ENCODE assay signal across 25 mouse cellular contexts in the genomic region with DNA sequence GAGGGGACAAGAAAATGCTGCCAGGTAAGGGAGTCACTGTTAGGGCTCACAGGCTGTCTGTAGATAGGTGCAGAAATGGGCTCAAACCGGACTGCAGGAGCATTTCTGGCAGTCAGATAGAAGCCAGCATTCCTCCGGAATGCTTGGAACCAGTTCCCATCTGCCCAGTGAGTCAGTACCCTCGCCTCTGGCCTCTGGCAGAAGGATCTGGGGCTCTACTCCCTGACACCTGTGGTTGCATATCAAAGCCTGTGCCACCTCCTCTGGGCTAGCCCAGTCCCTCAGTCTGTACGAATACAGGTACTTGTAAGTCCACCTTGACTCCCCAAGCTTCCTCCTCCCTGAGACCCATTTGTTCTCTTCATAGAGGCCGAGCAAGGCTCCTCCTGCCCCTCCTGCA. TPM values are rescaled to one million over a fixed set of nuclear protein-coding genes. Genes with fewer than 3 reads are reported as not detected.
DNase-seq lines count a peak whose midpoint lies in the region; ATAC-seq lines count a peak whose summit lies in the region.
"Had no signal": no experiment of that assay in that cellular context is flagged by ENCODE, and none has a peak within 500 bp of the region (broad histone marks: within the 10 kb centered on the region; RNA-seq: fewer than 3 reads in every experiment).

No protein-coding gene starts in this region.

- peaks cover 77% of the 10 kb centered on the region for H3K27me3 ChIP-seq in hindbrain, embryonic 10.5 days (ENCODE audit: insufficient read depth, poor library complexity, severe bottlenecking)
- peaks cover 55% of the 10 kb centered on the region for H3K27me3 ChIP-seq in hindbrain, embryonic 12.5 days
- no peaks in the 10 kb centered on the region for H3K27me3 ChIP-seq in limb, embryonic 10.5 days (ENCODE audit: low read depth, poor library complexity, severe bottlenecking)
- H3K27me3 ChIP-seq in midbrain, embryonic 16.5 days (ENCODE audit: control insufficient read depth, insufficient read depth, low read depth, low read length): peaks cover 3% of the 10 kb centered on the region
- H3K27me3 ChIP-seq: heart, embryonic 12.5 days had no signal

- H3K9ac ChIP-seq in hindbrain, embryonic 12.5 days: no peak overlapping the region
- H3K9ac ChIP-seq in midbrain, embryonic 16.5 days (ENCODE audit: low read depth, low read length): no peak overlapping the region
- H3K9ac ChIP-seq: forebrain, postnatal 0 days; heart, embryonic 12.5 days; heart, embryonic 15.5 days; hindbrain, embryonic 15.5 days had no signal

- no peak for ATAC-seq in hindbrain, embryonic 12.5 days (ENCODE audit: low FRiP score)
- ATAC-seq in midbrain, embryonic 16.5 days: no peak
- ATAC-seq: forebrain, embryonic 14.5 days; forebrain, postnatal 0 days; intestine, postnatal 0 days had no signal

- no peak overlapping the region for H3K4me3 ChIP-seq in hindbrain, embryonic 10.5 days
- H3K4me3 ChIP-seq in hindbrain, embryonic 12.5 days: no peak overlapping the region
- H3K4me3 ChIP-seq in limb, embryonic 10.5 days: no peak overlapping the region
- H3K4me3 ChIP-seq in midbrain, embryonic 16.5 days (ENCODE audit: low read depth, low read length): no peak overlapping the region
- H3K4me3 ChIP-seq: forebrain, embryonic 10.5 days; heart, embryonic 12.5 days; heart, embryonic 15.5 days; hindbrain, embryonic 15.5 days had no signal

- peaks cover 84% of the 10 kb centered on the region for H3K4me1 ChIP-seq in hindbrain, embryonic 10.5 days (replicated peaks)
- H3K4me1 ChIP-seq in hindbrain, embryonic 12.5 days: peaks cover 47% of the 10 kb centered on the region
- H3K4me1 ChIP-seq in limb, embryonic 10.5 days: peaks cover 89% of the 10 kb centered on the region
- H3K4me1 ChIP-seq in midbrain, embryonic 16.5 days (ENCODE audit: control insufficient read depth, insufficient read depth, low read length): peaks cover 7% of the 10 kb centered on the region

- 0 out of 2 replicates have a peak overlapping the region, but pooled peaks have one; percentile 9 for H3K27ac ChIP-seq in hindbrain, embryonic 10.5 days
- no peak overlapping the region for H3K27ac ChIP-seq in hindbrain, embryonic 12.5 days
- H3K27ac ChIP-seq in limb, embryonic 10.5 days: peak overlapping the region; percentile 78
- H3K27ac ChIP-seq in midbrain, embryonic 16.5 days (ENCODE audit: low read length): no peak overlapping the region
- H3K27ac ChIP-seq: heart, embryonic 15.5 days; hindbrain, embryonic 15.5 days had no signal

- WGBS in hindbrain, embryonic 10.5 days: 80% methylated on average over 5 of the region's 5 CpGs
- 78% methylated on average over 5 of the region's 5 CpGs for WGBS in hindbrain, embryonic 12.5 days
- 79% methylated on average over 5 of the region's 5 CpGs for WGBS in limb, embryonic 10.5 days
- WGBS in midbrain, embryonic 16.5 days: 78% methylated on average over 5 of the region's 5 CpGs

- no peak overlapping the region for H3K4me2 ChIP-seq in hindbrain, embryonic 12.5 days (replicated peaks)
- H3K4me2 ChIP-seq in midbrain, embryonic 16.5 days (ENCODE audit: low read length): no peak overlapping the region
- H3K4me2 ChIP-seq: heart, embryonic 12.5 days; heart, embryonic 15.5 days; hindbrain, embryonic 15.5 days had no signal

- no peak for DNase-seq in hindbrain, embryonic 10.5 days (ENCODE audit: low spot score)
- peak; percentile 53 for DNase-seq in NIH3T3 (ENCODE audit: low read depth)
- DNase-seq in limb, embryonic 10.5 days (ENCODE audit: low spot score): no peak
- DNase-seq in thymus, adult 18-20 months: no peak
- no peak for DNase-seq in kidney, adult 18-20 months
- DNase-seq: adrenal gland, adult 2 months; adrenal gland, postnatal 14 days; cerebellum, adult 11 months; cerebellum, adult 2 months; cerebellum, adult 9-11 months; cerebellum, postnatal 25 days; forebrain, postnatal 0 days; gastrocnemius, postnatal 36 days; heart, adult 11 months; heart, postnatal 10 days; heart, postnatal 36 days had no signal

- no peaks in the 10 kb centered on the region for H3K36me3 ChIP-seq in hindbrain, embryonic 10.5 days
- H3K36me3 ChIP-seq in hindbrain, embryonic 12.5 days: no peaks in the 10 kb centered on the region
- H3K36me3 ChIP-seq in limb, embryonic 10.5 days: no peaks in the 10 kb centered on the region
- no peaks in the 10 kb centered on the region for H3K36me3 ChIP-seq in midbrain, embryonic 16.5 days (ENCODE audit: control insufficient read depth, insufficient read depth, low read length)
- H3K36me3 ChIP-seq: forebrain, embryonic 10.5 days; G1E; heart, embryonic 12.5 days; heart, embryonic 15.5 days; hindbrain, embryonic 15.5 days had no signal

- no peaks in the 10 kb centered on the region for H3K9me3 ChIP-seq in hindbrain, embryonic 10.5 days
- H3K9me3 ChIP-seq in hindbrain, embryonic 12.5 days (replicated peaks): no peaks in the 10 kb centered on the region
- no peaks in the 10 kb centered on the region for H3K9me3 ChIP-seq in limb, embryonic 10.5 days (replicated peaks)
- no peaks in the 10 kb centered on the region for H3K9me3 ChIP-seq in midbrain, embryonic 16.5 days (replicated peaks; ENCODE audit: control insufficient read depth, low read length, poor library complexity, severe bottlenecking)
- H3K9me3 ChIP-seq: forebrain, embryonic 10.5 days; heart, embryonic 12.5 days; heart, embryonic 15.5 days; hindbrain, embryonic 15.5 days had no signal

RNA-seq across cellular contexts. Expression of a gene that starts 17.7 kb away (rescaled TPM):
- polyA plus RNA-seq in hindbrain, embryonic 10.5 days (2016; fragmentation: Nextera tagmentation; extraction: Ambion mirVana): 83.8 and 87.8 TPM in 2 replicates
- 185 and 186 TPM in 2 replicates for polyA plus RNA-seq in hindbrain, embryonic 12.5 days (2016; fragmentation: Nextera tagmentation; extraction: Ambion mirVana)
- polyA plus RNA-seq in limb, embryonic 10.5 days (2016; fragmentation: Nextera tagmentation; extraction: Ambion mirVana): 157 and 188 TPM in 2 replicates
- polyA plus RNA-seq in midbrain, embryonic 16.5 days (2015; fragmentation: Nextera tagmentation; extraction: Ambion mirVana): 88.1 and 94.5 TPM in 2 replicates
- polyA plus RNA-seq: G1E had no signal

Comparison
In these comparisons a context has a peak if more than half of its experiments do, and no peak if none do; other contexts are left out.
1. H3K27ac ChIP-seq: peak in hindbrain, embryonic 10.5 days (single experiment) and limb, embryonic 10.5 days (single experiment); none in hindbrain, embryonic 12.5 days (single experiment) and midbrain, embryonic 16.5 days (single experiment).